Mouse (Mus musculus): ENCODE measurements around the gene Senp7. TPM values are rescaled to one million over a fixed set of nuclear protein-coding genes. Genes with fewer than 3 reads are reported as not detected.

Gene Senp7
- polyA plus RNA-seq, 1 experiment from 2014 or later: 28.5 TPM

DNA sequence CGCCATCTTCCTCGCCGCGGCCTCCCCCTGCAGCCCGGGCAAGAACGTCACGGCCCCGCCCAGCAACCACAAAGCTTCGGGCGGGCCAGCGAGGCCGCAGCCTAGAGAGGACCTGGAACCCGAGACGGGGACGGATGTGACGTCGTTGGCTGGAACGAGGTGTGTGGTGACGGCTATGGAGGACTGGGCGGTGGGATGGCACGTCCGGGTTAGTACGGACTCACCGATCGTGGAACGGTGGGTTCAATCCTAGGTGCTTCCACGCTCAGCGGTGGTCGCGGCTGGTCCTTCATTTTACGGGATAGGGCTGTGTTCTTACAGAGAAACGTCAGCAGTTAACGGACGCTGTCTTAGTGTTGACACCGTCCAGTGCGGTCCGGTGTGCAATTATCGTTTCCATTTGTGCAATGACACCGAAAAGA lies 18.5 kb upstream of the Senp7 start, which contains the start of gene Pcnp:
Pcnp (minus strand) TSS at position 79 of the 422 bp plus-strand sequence.
- under 1% methylated on average over 39 of the region's 39 CpGs for WGBS
- Histone ChIP-seq H3K4me3 (ENCODE audit: low read length) (peak within 1 kb of the TSS; percentile 96), H3K27ac (ENCODE audit: low read length) (peak within 1 kb of the TSS; percentile 74), H3K4me2 (ENCODE audit: low read depth, low read length) (peak within 1 kb of the TSS; percentile 81), H3K9me3 (ENCODE audit: control insufficient read depth, low read length) (no peaks in the 10 kb centered on the region), H3K27me3 (ENCODE audit: control insufficient read depth, insufficient read depth, low read depth, low read length) (no peaks in the 10 kb centered on the region), H3K4me1 (replicated peaks; ENCODE audit: control insufficient read depth, insufficient read depth, low read length) (peaks cover 14% of the 10 kb centered on the region), H3K9ac (ENCODE audit: low read length) (peak within 1 kb of the TSS; percentile 92), H3K36me3 (ENCODE audit: control insufficient read depth, insufficient read depth, low read length) (peaks cover 15% of the 10 kb centered on the region)
- ATAC-seq (ENCODE audit: low read depth): peak; percentile 100

- H3K9ac ChIP-seq (ENCODE audit: low read length): no peak overlapping the region
- H3K4me3 ChIP-seq (ENCODE audit: low read length): no peak overlapping the region
- H3K27ac ChIP-seq (ENCODE audit: low read length): no peak overlapping the region
These were observed 13.6 kb upstream of the Senp7 start for GRCm38 (mm10) chr16:56034566-56034965.

GRCm38 (mm10) chr16:56036501-56036900 lies 11.6 kb upstream of the Senp7 start:
- peaks cover 11% of the 10 kb centered on the region for H3K36me3 ChIP-seq (ENCODE audit: control insufficient read depth, insufficient read depth, low read length)
- H3K4me2 ChIP-seq (ENCODE audit: low read depth, low read length): peak overlapping the region; percentile 84
- peak overlapping the region; percentile 95 for H3K4me3 ChIP-seq (ENCODE audit: low read length)
- ATAC-seq (ENCODE audit: low read depth): no peak
- peaks cover 11% of the 10 kb centered on the region for H3K4me1 ChIP-seq (replicated peaks; ENCODE audit: control insufficient read depth, insufficient read depth, low read length)
- no peaks in the 10 kb centered on the region for H3K27me3 ChIP-seq (ENCODE audit: control insufficient read depth, insufficient read depth, low read depth, low read length)
- H3K27ac ChIP-seq (ENCODE audit: low read length): no peak overlapping the region
- no peaks in the 10 kb centered on the region for H3K9me3 ChIP-seq (ENCODE audit: control insufficient read depth, low read length)
- 44% methylated on average over 6 of the region's 6 CpGs for WGBS
- H3K9ac ChIP-seq (ENCODE audit: low read length): peak overlapping the region; percentile 94

More at GRCm38 (mm10) chr16:56034566-56034965, 13.6 kb upstream of the Senp7 start:
- Histone ChIP-seq H3K9me3 (ENCODE audit: control insufficient read depth, low read length) (no peaks in the 10 kb centered on the region), H3K4me1 (replicated peaks; ENCODE audit: control insufficient read depth, insufficient read depth, low read length) (peaks cover 17% of the 10 kb centered on the region), H3K27me3 (ENCODE audit: control insufficient read depth, insufficient read depth, low read depth, low read length) (no peaks in the 10 kb centered on the region), H3K36me3 (ENCODE audit: control insufficient read depth, insufficient read depth, low read length) (peaks cover 11% of the 10 kb centered on the region), H3K4me2 (ENCODE audit: low read depth, low read length) (no peak overlapping the region)
- no peak for ATAC-seq (ENCODE audit: low read depth)
- WGBS: 94% methylated on average over 6 of the region's 6 CpGs

GRCm38 (mm10) chr16:56037138-56038010 lies 10.8 kb upstream of the Senp7 start, which contains the start of gene Trmt10c:
TSS of gene Trmt10c (minus strand) at chr16:56037819.
- peaks cover 11% of the 10 kb centered on the region for H3K4me1 ChIP-seq (replicated peaks; ENCODE audit: control insufficient read depth, insufficient read depth, low read length)
- peak within 1 kb of the TSS; percentile 78 for H3K27ac ChIP-seq (ENCODE audit: low read length)
- H3K4me3 ChIP-seq (ENCODE audit: low read length): peak within 1 kb of the TSS; percentile 95
- peaks cover 11% of the 10 kb centered on the region for H3K36me3 ChIP-seq (ENCODE audit: control insufficient read depth, insufficient read depth, low read length)
- ATAC-seq (ENCODE audit: low read depth): peak; percentile 100
- H3K27me3 ChIP-seq (ENCODE audit: control insufficient read depth, insufficient read depth, low read depth, low read length): no peaks in the 10 kb centered on the region
- WGBS: under 1% methylated on average over 63 of the region's 63 CpGs
- no peaks in the 10 kb centered on the region for H3K9me3 ChIP-seq (ENCODE audit: control insufficient read depth, low read length)
- H3K9ac ChIP-seq (ENCODE audit: low read length): peak within 1 kb of the TSS; percentile 94
- H3K4me2 ChIP-seq (ENCODE audit: low read depth, low read length): peak within 1 kb of the TSS; percentile 84

- peak; percentile 32; the same call in 1 of the 2 replicates for ATAC-seq (ENCODE audit: low read depth)
- no peaks in the 10 kb centered on the region for H3K27me3 ChIP-seq (ENCODE audit: control insufficient read depth, insufficient read depth, low read depth, low read length)
- peak overlapping the region; percentile 78 for H3K27ac ChIP-seq (ENCODE audit: low read length)
- H3K9me3 ChIP-seq (ENCODE audit: control insufficient read depth, low read length): no peaks in the 10 kb centered on the region
- H3K9ac ChIP-seq (ENCODE audit: low read length): peak overlapping the region; percentile 94
- H3K4me3 ChIP-seq (ENCODE audit: low read length): peak overlapping the region; percentile 95
- peak overlapping the region; percentile 52 for H3K4me2 ChIP-seq (ENCODE audit: low read depth, low read length)
- WGBS: 19% methylated on average over 8 of the region's 8 CpGs
- peaks cover 9% of the 10 kb centered on the region for H3K36me3 ChIP-seq (ENCODE audit: control insufficient read depth, insufficient read depth, low read length)
- H3K4me1 ChIP-seq (replicated peaks; ENCODE audit: control insufficient read depth, insufficient read depth, low read length): peaks cover 11% of the 10 kb centered on the region
These were observed 10.0 kb upstream of the Senp7 start for GRCm38 (mm10) chr16:56038090-56038489.

- Histone ChIP-seq H3K4me2 (ENCODE audit: low read depth, low read length) (no peak overlapping the region), H3K27me3 (ENCODE audit: control insufficient read depth, insufficient read depth, low read depth, low read length) (no peaks in the 10 kb centered on the region), H3K9ac (ENCODE audit: low read length) (no peak overlapping the region), H3K4me3 (ENCODE audit: low read length) (no peak overlapping the region), H3K27ac (ENCODE audit: low read length) (no peak overlapping the region), H3K36me3 (ENCODE audit: control insufficient read depth, insufficient read depth, low read length) (no peaks in the 10 kb centered on the region), H3K9me3 (ENCODE audit: control insufficient read depth, low read length) (no peaks in the 10 kb centered on the region), H3K4me1 (replicated peaks; ENCODE audit: control insufficient read depth, insufficient read depth, low read length) (no peaks in the 10 kb centered on the region)
- 79% methylated on average over 3 of the region's 3 CpGs for WGBS
- no peak for ATAC-seq (ENCODE audit: low read depth)
These were observed 7.8 kb downstream of the Senp7 start for GRCm38 (mm10) chr16:56055911-56056310.

- H3K4me1 ChIP-seq (replicated peaks; ENCODE audit: control insufficient read depth, insufficient read depth, low read length): no peaks in the 10 kb centered on the region
- H3K9me3 ChIP-seq (ENCODE audit: control insufficient read depth, low read length): no peaks in the 10 kb centered on the region
- H3K27me3 ChIP-seq (ENCODE audit: control insufficient read depth, insufficient read depth, low read depth, low read length): no peaks in the 10 kb centered on the region
- H3K4me2 ChIP-seq (ENCODE audit: low read depth, low read length): no peak overlapping the region
- H3K36me3 ChIP-seq (ENCODE audit: control insufficient read depth, insufficient read depth, low read length): no peaks in the 10 kb centered on the region
- H3K27ac ChIP-seq (ENCODE audit: low read length): no peak overlapping the region
- WGBS: 73% methylated on average over 7 of the region's 7 CpGs
- H3K9ac ChIP-seq (ENCODE audit: low read length): no peak overlapping the region
- H3K4me3 ChIP-seq (ENCODE audit: low read length): no peak overlapping the region
- no peak for ATAC-seq (ENCODE audit: low read depth)
These were observed 8.9 kb downstream of the Senp7 start for GRCm38 (mm10) chr16:56056944-56057590.

DNA sequence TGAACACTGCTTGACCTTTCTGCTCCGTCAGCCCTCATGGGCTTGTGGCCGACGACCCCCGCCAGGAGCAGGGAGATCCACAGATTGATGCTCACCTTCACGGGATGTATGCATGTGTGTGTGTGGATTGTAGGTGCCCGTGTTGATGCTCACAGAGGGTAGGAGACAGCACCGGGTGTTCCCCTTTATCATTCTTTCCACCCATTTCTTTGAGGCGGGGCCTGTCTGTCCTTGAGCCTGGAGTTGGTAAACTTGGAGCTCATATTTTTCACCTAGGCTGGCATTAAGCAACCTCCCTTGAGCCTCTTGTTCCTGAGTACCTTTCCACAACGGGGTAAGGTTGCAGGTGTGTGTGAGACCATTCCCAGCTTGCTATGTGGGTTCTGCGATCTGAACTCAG lies 10.0 kb downstream of the Senp7 start:
- Histone ChIP-seq H3K9me3 (ENCODE audit: control insufficient read depth, low read length) (no peaks in the 10 kb centered on the region), H3K27ac (ENCODE audit: low read length) (no peak overlapping the region), H3K4me3 (ENCODE audit: low read length) (no peak overlapping the region), H3K36me3 (ENCODE audit: control insufficient read depth, insufficient read depth, low read length) (no peaks in the 10 kb centered on the region), H3K27me3 (ENCODE audit: control insufficient read depth, insufficient read depth, low read depth, low read length) (no peaks in the 10 kb centered on the region), H3K4me1 (replicated peaks; ENCODE audit: control insufficient read depth, insufficient read depth, low read length) (no peaks in the 10 kb centered on the region), H3K4me2 (ENCODE audit: low read depth, low read length) (no peak overlapping the region), H3K9ac (ENCODE audit: low read length) (no peak overlapping the region)
- ATAC-seq (ENCODE audit: low read depth): no peak
- 85% methylated on average over 10 of the region's 10 CpGs for WGBS

GRCm38 (mm10) chr16:56061995-56062594 lies 14.0 kb downstream of the Senp7 start:
- Histone ChIP-seq H3K4me3 (ENCODE audit: low read length) (no peak overlapping the region), H3K27me3 (ENCODE audit: control insufficient read depth, insufficient read depth, low read depth, low read length) (no peaks in the 10 kb centered on the region), H3K9ac (ENCODE audit: low read length) (no peak overlapping the region), H3K36me3 (ENCODE audit: control insufficient read depth, insufficient read depth, low read length) (no peaks in the 10 kb centered on the region), H3K4me1 (replicated peaks; ENCODE audit: control insufficient read depth, insufficient read depth, low read length) (no peaks in the 10 kb centered on the region), H3K27ac (ENCODE audit: low read length) (no peak overlapping the region), H3K4me2 (ENCODE audit: low read depth, low read length) (no peak overlapping the region), H3K9me3 (ENCODE audit: control insufficient read depth, low read length) (no peaks in the 10 kb centered on the region)
- no peak for ATAC-seq (ENCODE audit: low read depth)
- whole genome bisulfite sequencing: 63% methylated on average over 7 of the region's 7 CpGs

Measured in lung, embryonic 16.5 days (tissue).